In genomic region chr3:101836532-101836931, GRCm38 (mm10) we compare ENCODE assay signal across 9 mouse cellular contexts. TPM values are rescaled to one million over a fixed set of nuclear protein-coding genes. Genes with fewer than 3 reads are reported as not detected.
A peak's percentile ranks its signal among the peaks of the same experiment; 100 is the strongest.
DNase-seq lines count a peak whose midpoint lies in the region; ATAC-seq lines count a peak whose summit lies in the region.
"Had no signal": no experiment of that assay in that cellular context is flagged by ENCODE, and none has a peak within 500 bp of the region (broad histone marks: within the 10 kb centered on the region; RNA-seq: fewer than 3 reads in every experiment).

No protein-coding gene starts in this region.

- no peaks in the 10 kb centered on the region for H3K36me3 ChIP-seq in heart, embryonic 13.5 days
- H3K36me3 ChIP-seq in hindbrain, embryonic 15.5 days, result no peaks in the 10 kb centered on the region
- H3K36me3 ChIP-seq in midbrain, embryonic 11.5 days (ENCODE audit: control insufficient read depth, insufficient read depth, low read length), result no peaks in the 10 kb centered on the region

- no peak for ATAC-seq in heart, embryonic 13.5 days (ENCODE audit: extremely low read depth, insufficient number of reproducible peaks, low FRiP score, low TSS enrichment)
- no peak for ATAC-seq in hindbrain, embryonic 15.5 days (ENCODE audit: low FRiP score, low read depth)
- 0 out of 2 replicates have a peak, but pooled peaks have one; percentile 6 for ATAC-seq in midbrain, embryonic 11.5 days (ENCODE audit: low FRiP score)

- H3K27me3 ChIP-seq in heart, embryonic 13.5 days (replicated peaks), result no peaks in the 10 kb centered on the region
- H3K27me3 ChIP-seq in hindbrain, embryonic 15.5 days, result no peaks in the 10 kb centered on the region
- H3K27me3 ChIP-seq in midbrain, embryonic 11.5 days (ENCODE audit: control insufficient read depth, insufficient read depth, low read length), result no peaks in the 10 kb centered on the region; the same call in 1 of the 2 replicates

- peak overlapping the region; percentile 30; the same call in 1 of the 2 replicates for H3K27ac ChIP-seq in heart, embryonic 13.5 days (replicated peaks)
- no peak overlapping the region for H3K27ac ChIP-seq in brown adipose tissue, adult 24 weeks (replicated peaks; ENCODE audit: low read depth, low read length)
- H3K27ac ChIP-seq in hindbrain, embryonic 15.5 days (replicated peaks), result 0 out of 2 replicates have a peak overlapping the region, but pooled peaks have one; percentile 12
- no peak overlapping the region for H3K27ac ChIP-seq in midbrain, embryonic 11.5 days (ENCODE audit: low read depth, low read length)
- H3K27ac ChIP-seq: layer of hippocampus, adult 2 months had no signal

- H3K4me2 ChIP-seq in heart, embryonic 13.5 days, result peak overlapping the region; percentile 62
- H3K4me2 ChIP-seq in hindbrain, embryonic 15.5 days, result peak overlapping the region; percentile 42
- peak overlapping the region; percentile 39 for H3K4me2 ChIP-seq in midbrain, embryonic 11.5 days

- peaks cover 26% of the 10 kb centered on the region for H3K4me1 ChIP-seq in heart, embryonic 13.5 days
- H3K4me1 ChIP-seq in brown adipose tissue, adult 24 weeks (ENCODE audit: control insufficient read depth, insufficient read depth, insufficient read length, low read length), result no peaks in the 10 kb centered on the region; the same call in 1 of the 2 replicates
- H3K4me1 ChIP-seq in hindbrain, embryonic 15.5 days (replicated peaks), result peaks cover 13% of the 10 kb centered on the region
- peaks cover 9% of the 10 kb centered on the region for H3K4me1 ChIP-seq in midbrain, embryonic 11.5 days (ENCODE audit: control insufficient read depth, insufficient read depth, low read length)

- peak overlapping the region; percentile 31 for H3K4me3 ChIP-seq in heart, embryonic 13.5 days
- H3K4me3 ChIP-seq in brown adipose tissue, adult 24 weeks (ENCODE audit: insufficient read depth, low read depth, low read length), result peak overlapping the region; percentile 29; the same call in 1 of the 2 replicates
- 0 out of 2 replicates have a peak overlapping the region, but pooled peaks have one; percentile 5 for H3K4me3 ChIP-seq in hindbrain, embryonic 15.5 days
- H3K4me3 ChIP-seq in midbrain, embryonic 11.5 days (ENCODE audit: low read depth, low read length), result no peak overlapping the region
- H3K4me3 ChIP-seq: layer of hippocampus, adult 2 months had no signal

- H3K9ac ChIP-seq in heart, embryonic 13.5 days, result peak overlapping the region; percentile 54; the same call in 1 of the 2 replicates
- H3K9ac ChIP-seq in hindbrain, embryonic 15.5 days, result 0 out of 2 replicates have a peak overlapping the region, but pooled peaks have one; percentile 1
- H3K9ac ChIP-seq in midbrain, embryonic 11.5 days (ENCODE audit: low read length), result peak overlapping the region; percentile 40; the same call in 1 of the 2 replicates

- no peaks in the 10 kb centered on the region for H3K9me3 ChIP-seq in heart, embryonic 13.5 days
- H3K9me3 ChIP-seq in hindbrain, embryonic 15.5 days, result no peaks in the 10 kb centered on the region
- H3K9me3 ChIP-seq in midbrain, embryonic 11.5 days (ENCODE audit: control insufficient read depth, low read length), result no peaks in the 10 kb centered on the region

- intact Hi-C loops in heart, postnatal 36 days (cut with DNase I), result no loop called here

- 71% methylated on average over 5 of the region's 5 CpGs for WGBS in heart, embryonic 13.5 days
- WGBS in hindbrain, embryonic 15.5 days, result 70% methylated on average over 5 of the region's 5 CpGs
- WGBS in midbrain, embryonic 11.5 days, result 72% methylated on average over 5 of the region's 5 CpGs

- no peak for DNase-seq in heart, postnatal 36 days
- no peak for DNase-seq in midbrain, embryonic 11.5 days (ENCODE audit: low spot score, missing footprints)
- no peak for DNase-seq in adrenal gland, postnatal 10 days
- DNase-seq in ovary, postnatal 10 days (ENCODE audit: low spot score), result no peak
- DNase-seq in adrenal gland, postnatal 14 days, result no peak

RNA-seq across cellular contexts. Expression of gene Mab21l3, which starts 12.2 kb away (rescaled TPM):
- 0.28 and 0.55 TPM in 2 replicates for polyA plus RNA-seq in heart, embryonic 13.5 days (2015; fragmentation: Nextera tagmentation; extraction: Ambion mirVana)
- total RNA-seq in heart, postnatal 36 days (2021), result not detected
- polyA plus RNA-seq in brown adipose tissue, adult 24 weeks (2012; ENCODE audit: insufficient read depth, insufficient read length, missing spikeins), result not detected in 2 replicates
- 0.13 and 0.47 TPM in 2 replicates for polyA plus RNA-seq in hindbrain, embryonic 15.5 days (2015; fragmentation: Nextera tagmentation; extraction: Ambion mirVana)
- polyA plus RNA-seq in midbrain, embryonic 11.5 days (2014; fragmentation: Nextera tagmentation; extraction: Ambion mirVana), result 0.34 and 0.55 TPM in 2 replicates
- under 1 TPM; 0.24 to 0.48 TPM for total RNA-seq in adrenal gland, postnatal 10 days (2021)
- total RNA-seq in adrenal gland, postnatal 14 days (2021), result 0.11 and 0.41 TPM in 2 replicates

Comparison
In these comparisons a context has a peak if more than half of its experiments do, and no peak if none do; other contexts are left out.
1. H3K27ac ChIP-seq: peak in heart, embryonic 13.5 days (single experiment) and hindbrain, embryonic 15.5 days (single experiment); none in brown adipose tissue, adult 24 weeks (single experiment) and midbrain, embryonic 11.5 days (single experiment).
2. H3K9ac ChIP-seq: peak in every context shown above with its lines; median percentile 54 in heart, embryonic 13.5 days; 40 in midbrain, embryonic 11.5 days; 1 in hindbrain, embryonic 15.5 days.
3. Peak in every context shown above with its lines, with median percentiles within 50 percentile points of each other: H3K4me2 ChIP-seq.